Mouse (Mus musculus) lung, embryonic 16.5 days (tissue): ENCODE results near the gene Gdpgp1. TPM values are rescaled to one million over a fixed set of nuclear protein-coding genes. Genes with fewer than 3 reads are reported as not detected.

Experiments
- ATAC-seq: fragments of 200-750 bp; cut with Nextera tagmentation; 2 replicates; pipeline ENCODE4 v1.8.0; 2017; ENCODE audit warnings: low read depth, mild to moderate bottlenecking, moderate library complexity
- H3K27ac ChIP-seq: fragments of 300-500 bp; sonication (generic); 2 replicates; pipeline ENCODE4 v1.5.1; 2014; ENCODE audit warnings: mild to moderate bottlenecking, control low read depth, low read length
- H3K27me3 ChIP-seq: fragments of 300-500 bp; sonication (generic); 2 replicates; pipeline ENCODE4 v1.6.1; 2014; ENCODE audit warnings: low read depth, low read length, mixed read lengths; ENCODE audit not compliant: control insufficient read depth, insufficient read depth
- H3K36me3 ChIP-seq: fragments of 300-500 bp; sonication (generic); 2 replicates; pipeline ENCODE4 v1.6.1; 2014; ENCODE audit warnings: low read length; ENCODE audit not compliant: control insufficient read depth, insufficient read depth
- H3K4me1 ChIP-seq: fragments of 300-500 bp; sonication (generic); replicated peaks from 2 replicates; pipeline ENCODE4 v1.6.1; 2014; ENCODE audit warnings: low read length, mixed read lengths; ENCODE audit not compliant: control insufficient read depth, insufficient read depth
- H3K4me2 ChIP-seq: fragments of 300-500 bp; sonication (generic); 2 replicates; pipeline ENCODE4 v1.6.1; 2014; ENCODE audit warnings: low read depth, low read length, control low read depth
- H3K4me3 ChIP-seq: fragments of 300-500 bp; sonication (generic); 2 replicates; pipeline ENCODE4 v1.5.1; 2014; ENCODE audit warnings: mild to moderate bottlenecking, low read length, control low read depth
- H3K9ac ChIP-seq: fragments of 300-500 bp; sonication (generic); 2 replicates; pipeline ENCODE4 v1.6.1; 2014; ENCODE audit warnings: low read length, control low read depth
- H3K9me3 ChIP-seq: fragments of 300-500 bp; sonication (generic); 2 replicates; pipeline ENCODE4 v1.6.1; 2016; ENCODE audit warnings: low read length; ENCODE audit not compliant: control insufficient read depth
- WGBS: fragments of 180-500 bp; shearing (Covaris S2); extraction: QIAGEN DNeasy Blood & Tissue Kit; methylation state at CpG from one replicate; pipeline ENCODE4 v1.1.7; 2014; 5-methylcytosine and 5-hydroxymethylcytosine counted together
- polyA plus RNA-seq: library from polyadenylated mRNA; unstranded; fragments of >200 nt; fragmentation: Nextera tagmentation; extraction: Ambion mirVana; gene quantifications from 2 replicates; pipeline ENCODE4 v1.2.1, GENCODE M21; 2015

Gene Gdpgp1
- polyA plus RNA-seq, 1 experiment from 2014 or later, result 3.9 TPM

DNA sequence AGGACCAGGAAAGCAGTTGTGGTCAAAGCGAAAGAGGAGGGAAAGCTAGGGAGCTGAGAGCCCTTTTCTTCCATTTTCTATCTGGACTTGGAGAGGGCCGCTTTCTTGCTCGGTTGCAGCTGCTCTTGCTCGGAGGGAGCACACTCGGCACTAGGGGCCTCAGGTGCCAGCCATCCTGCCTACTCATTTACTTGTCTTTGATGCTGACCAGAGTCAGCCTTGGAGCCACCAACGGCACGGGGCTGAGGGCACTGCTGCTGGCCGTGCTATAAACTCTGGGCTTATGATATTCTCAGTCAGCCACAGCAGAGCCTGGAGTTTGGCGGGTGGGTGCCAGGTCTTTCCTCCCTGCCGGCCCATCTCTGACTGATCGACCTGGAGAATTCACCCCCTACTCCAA lies 33.8 kb upstream of the Gdpgp1 start:
- ATAC-seq, result peak; percentile 3; the same call in 1 of the 2 replicates
- Histone ChIP-seq H3K4me3 (peak overlapping the region; percentile 85), H3K4me1 (peaks cover 24% of the 10 kb centered on the region), H3K4me2 (peak overlapping the region; percentile 75), H3K9me3 (no peaks in the 10 kb centered on the region), H3K27ac (peak overlapping the region; percentile 86), H3K36me3 (no peaks in the 10 kb centered on the region), H3K9ac (peak overlapping the region; percentile 86), H3K27me3 (no peaks in the 10 kb centered on the region)
- under 1% methylated on average over 11 of the region's 11 CpGs for WGBS

GRCm38 (mm10) chr7:80199286-80199685 lies 33.4 kb upstream of the Gdpgp1 start:
- no peaks in the 10 kb centered on the region for H3K9me3 ChIP-seq
- 0 out of 2 replicates have a peak, but pooled peaks have one; percentile 1 for ATAC-seq
- H3K4me2 ChIP-seq, result peak overlapping the region; percentile 75
- H3K27me3 ChIP-seq, result no peaks in the 10 kb centered on the region
- H3K9ac ChIP-seq, result peak overlapping the region; percentile 86
- peak overlapping the region; percentile 86 for H3K27ac ChIP-seq
- H3K4me3 ChIP-seq, result peak overlapping the region; percentile 85
- WGBS, result 26% methylated on average over 6 of the region's 6 CpGs
- H3K36me3 ChIP-seq, result no peaks in the 10 kb centered on the region
- H3K4me1 ChIP-seq, result peaks cover 24% of the 10 kb centered on the region

GRCm38 (mm10) chr7:80199851-80200587 lies 32.6 kb upstream of the Gdpgp1 start:
- no peaks in the 10 kb centered on the region for H3K36me3 ChIP-seq
- H3K4me2 ChIP-seq, result peak overlapping the region; percentile 75
- H3K4me1 ChIP-seq, result peaks cover 24% of the 10 kb centered on the region
- H3K9me3 ChIP-seq, result no peaks in the 10 kb centered on the region
- H3K27ac ChIP-seq, result no peak overlapping the region; the same call in 1 of the 2 replicates
- ATAC-seq, result no peak
- no peaks in the 10 kb centered on the region for H3K27me3 ChIP-seq
- 74% methylated on average over 11 of the region's 11 CpGs for WGBS
- no peak overlapping the region; the same call in 1 of the 2 replicates for H3K4me3 ChIP-seq
- no peak overlapping the region; the same call in 1 of the 2 replicates for H3K9ac ChIP-seq

DNA sequence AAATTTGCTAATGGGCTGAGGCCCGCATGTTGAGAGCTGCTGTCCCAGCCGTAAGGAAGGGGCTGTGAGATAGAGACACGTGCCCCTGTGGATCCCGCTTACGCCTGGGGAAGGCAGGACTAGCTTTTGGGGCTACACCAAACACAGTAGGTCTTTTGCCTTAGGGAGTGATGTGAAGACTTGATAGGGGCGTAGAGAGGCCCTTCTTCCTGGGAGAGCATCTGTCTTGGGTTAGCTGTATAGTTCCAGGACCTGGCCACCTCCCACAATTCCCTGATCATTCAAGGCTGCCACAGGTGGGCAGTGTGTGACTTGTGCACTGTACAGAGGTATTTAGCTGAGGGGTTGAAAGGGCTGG lies 32.1 kb upstream of the Gdpgp1 start:
- Histone ChIP-seq H3K4me1 (peaks cover 24% of the 10 kb centered on the region), H3K27me3 (no peaks in the 10 kb centered on the region), H3K4me3 (no peak overlapping the region), H3K36me3 (no peaks in the 10 kb centered on the region), H3K27ac (no peak overlapping the region; the same call in 1 of the 2 replicates), H3K9ac (no peak overlapping the region), H3K9me3 (no peaks in the 10 kb centered on the region), H3K4me2 (no peak overlapping the region)
- no peak for ATAC-seq
- 88% methylated on average over 6 of the region's 6 CpGs for WGBS

DNA sequence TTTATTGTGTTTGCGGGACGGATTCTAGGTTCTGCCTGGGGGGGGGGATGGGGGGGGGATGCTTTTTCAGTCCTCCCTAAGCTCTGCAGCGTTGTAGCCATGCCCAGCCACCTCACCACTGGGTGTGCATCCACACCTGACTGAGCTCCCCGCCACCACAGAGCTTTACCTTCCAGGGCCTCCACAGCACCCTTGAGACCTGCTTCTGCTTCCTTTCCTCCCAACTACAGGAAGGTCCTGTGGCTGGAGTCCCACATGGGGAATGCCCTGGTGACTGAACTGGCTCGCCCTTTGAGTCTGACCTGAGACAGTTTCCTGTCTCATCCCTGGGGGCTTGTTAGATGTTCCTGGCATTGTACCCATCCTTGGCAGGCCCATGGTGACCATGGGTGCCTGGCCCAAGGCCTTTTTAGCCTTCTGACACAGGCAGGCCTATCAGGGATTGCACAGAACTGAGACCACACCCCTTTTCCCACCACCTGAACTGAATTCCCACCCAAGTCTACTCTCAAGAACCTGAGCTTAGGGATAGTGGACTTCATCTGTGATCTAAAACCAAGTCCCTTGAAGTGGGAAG lies 31.6 kb upstream of the Gdpgp1 start:
- Histone ChIP-seq H3K9me3 (no peaks in the 10 kb centered on the region), H3K36me3 (no peaks in the 10 kb centered on the region), H3K4me2 (no peak overlapping the region), H3K9ac (no peak overlapping the region), H3K27me3 (no peaks in the 10 kb centered on the region), H3K27ac (no peak overlapping the region), H3K4me1 (peaks cover 24% of the 10 kb centered on the region), H3K4me3 (no peak overlapping the region)
- 93% methylated on average over 4 of the region's 5 CpGs for WGBS
- no peak for ATAC-seq

DNA sequence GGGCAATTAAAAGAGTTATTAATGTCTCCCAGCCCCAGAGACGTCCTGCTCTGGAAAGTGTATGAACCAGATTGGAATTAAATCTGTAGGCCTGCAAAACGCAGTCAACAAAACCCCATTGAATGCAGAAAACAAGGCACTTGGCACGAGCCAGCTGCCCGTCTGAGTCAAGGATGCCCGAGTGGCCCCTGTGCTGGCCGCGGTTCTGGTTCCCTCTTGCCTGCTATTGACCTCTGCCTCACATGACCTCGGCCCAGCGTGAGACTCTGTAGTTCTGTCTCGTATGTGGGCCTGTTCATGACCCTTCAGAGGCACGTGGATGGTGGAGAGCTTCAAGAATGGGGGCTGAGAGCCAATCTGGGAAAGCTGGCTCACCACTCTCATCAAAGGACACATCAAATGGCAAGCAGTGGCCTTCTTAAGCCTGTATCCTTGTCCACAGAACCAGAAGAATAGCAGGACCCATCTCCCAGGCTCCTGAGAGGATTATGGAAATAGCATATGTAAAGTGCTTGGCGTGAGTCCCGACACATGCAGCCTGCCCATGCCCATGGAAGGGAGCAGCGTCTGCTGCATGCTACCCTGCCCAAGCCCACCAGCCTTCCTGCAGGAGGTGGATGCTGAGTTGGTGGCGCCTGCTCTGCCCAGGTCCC lies 30.7 kb upstream of the Gdpgp1 start:
- no peak overlapping the region for H3K4me3 ChIP-seq
- H3K4me1 ChIP-seq, result peaks cover 31% of the 10 kb centered on the region
- H3K9me3 ChIP-seq, result no peaks in the 10 kb centered on the region
- no peak for ATAC-seq
- H3K27me3 ChIP-seq, result no peaks in the 10 kb centered on the region
- no peak overlapping the region for H3K4me2 ChIP-seq
- WGBS, result 86% methylated on average over 15 of the region's 15 CpGs
- no peak overlapping the region for H3K9ac ChIP-seq
- H3K36me3 ChIP-seq, result no peaks in the 10 kb centered on the region
- H3K27ac ChIP-seq, result no peak overlapping the region

GRCm38 (mm10) chr7:80202961-80203360 lies 29.7 kb upstream of the Gdpgp1 start:
- Histone ChIP-seq H3K4me1 (peaks cover 34% of the 10 kb centered on the region), H3K27ac (no peak overlapping the region), H3K27me3 (no peaks in the 10 kb centered on the region), H3K4me3 (no peak overlapping the region), H3K4me2 (no peak overlapping the region), H3K9me3 (no peaks in the 10 kb centered on the region), H3K9ac (peak overlapping the region; percentile 19; the same call in 1 of the 2 replicates), H3K36me3 (no peaks in the 10 kb centered on the region)
- ATAC-seq, result no peak
- 83% methylated on average over 5 of the region's 5 CpGs for WGBS

GRCm38 (mm10) chr7:80203638-80204096 lies 29.0 kb upstream of the Gdpgp1 start:
- H3K27me3 ChIP-seq, result no peaks in the 10 kb centered on the region
- WGBS, result 51% methylated on average over 12 of the region's 12 CpGs
- H3K9me3 ChIP-seq, result no peaks in the 10 kb centered on the region
- H3K4me2 ChIP-seq, result no peak overlapping the region
- no peak overlapping the region for H3K4me3 ChIP-seq
- no peak for ATAC-seq
- H3K4me1 ChIP-seq, result peaks cover 39% of the 10 kb centered on the region
- no peak overlapping the region for H3K27ac ChIP-seq
- H3K36me3 ChIP-seq, result no peaks in the 10 kb centered on the region
- H3K9ac ChIP-seq, result no peak overlapping the region

DNA sequence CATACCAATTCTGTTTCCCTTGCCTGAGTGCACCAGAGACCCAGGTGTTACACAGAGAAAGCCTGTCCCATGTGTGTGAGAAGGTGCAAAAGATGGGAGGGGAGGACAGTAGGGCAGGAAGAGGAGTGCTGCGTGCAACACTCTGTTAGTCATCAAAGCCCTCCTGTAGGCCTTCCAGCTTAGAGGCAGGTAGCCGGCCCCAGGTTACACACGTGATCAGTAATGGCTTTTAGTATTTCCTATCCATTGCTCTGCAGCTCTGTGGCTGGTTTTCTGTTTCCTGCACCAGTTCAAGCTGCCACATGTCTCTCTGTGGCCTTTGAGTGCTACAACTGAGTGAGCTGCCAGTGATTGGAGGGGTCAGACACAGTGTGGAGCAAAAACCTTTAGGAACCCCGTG lies 28.3 kb upstream of the Gdpgp1 start:
- Histone ChIP-seq H3K9me3 (no peaks in the 10 kb centered on the region), H3K36me3 (no peaks in the 10 kb centered on the region), H3K4me2 (no peak overlapping the region), H3K4me3 (no peak overlapping the region), H3K27ac (no peak overlapping the region), H3K9ac (no peak overlapping the region), H3K4me1 (peaks cover 35% of the 10 kb centered on the region), H3K27me3 (no peaks in the 10 kb centered on the region)
- WGBS, result 75% methylated on average over 4 of the region's 4 CpGs
- no peak for ATAC-seq
